Mouse (Mus musculus) small intestine, adult 2 months (tissue): ENCODE results near the gene Vwa5b1. TPM values are rescaled to one million over a fixed set of nuclear protein-coding genes. Genes with fewer than 3 reads are reported as not detected.

Experiments
- H3K27ac ChIP-seq: fragments of 200-500 bp; 2 replicates; pipeline ENCODE4 v1.5.1; 2012; ENCODE audit warnings: low read depth, low read length, control low read depth, inconsistent platforms; ENCODE audit not compliant: insufficient read depth
- H3K27me3 ChIP-seq: fragments of 200-500 bp; 2 replicates; pipeline ENCODE4 v1.6.1; 2012; ENCODE audit warnings: mild to moderate bottlenecking, moderate library complexity, low read length, inconsistent platforms; ENCODE audit not compliant: control insufficient read depth, insufficient read depth
- H3K36me3 ChIP-seq: fragments of 200-500 bp; 2 replicates; pipeline ENCODE4 v1.6.1; 2012; ENCODE audit warnings: mild to moderate bottlenecking, low read length, control low read depth, inconsistent platforms; ENCODE audit not compliant: control insufficient read depth, insufficient read depth
- H3K4me1 ChIP-seq: fragments of 200-500 bp; 2 replicates; pipeline ENCODE4 v1.6.1; 2012; ENCODE audit warnings: low read length, inconsistent platforms, mixed read lengths; ENCODE audit not compliant: control insufficient read depth, insufficient read depth, insufficient read length
- H3K4me3 ChIP-seq: fragments of 200-500 bp; 2 replicates; pipeline ENCODE4 v1.5.1; 2012; ENCODE audit warnings: low read depth, mild to moderate bottlenecking, control low read depth, inconsistent platforms, low read length, moderate library complexity
- CTCF ChIP-seq: fragments of 200-500 bp; IDR thresholded peaks from 2 replicates; pipeline ENCODE4 v1.5.1; 2012; ENCODE audit warnings: low read depth, mild to moderate bottlenecking, control low read depth, inconsistent platforms, low read length, moderate library complexity, mixed read lengths; ENCODE audit not compliant: insufficient replicate concordance, insufficient read length; ENCODE audit errors: extremely low read depth
- POLR2A ChIP-seq: fragments of 200-500 bp; IDR thresholded peaks from 2 replicates; pipeline ENCODE4 v1.6.1; 2012; ENCODE audit warnings: low read depth, mild to moderate bottlenecking, control low read depth, inconsistent platforms, low read length, moderate library complexity
- WGBS: fragments of 180-500 bp; shearing (Covaris S2); methylation state at CpG from one replicate; pipeline ENCODE4 v1.1.7; 2018; 5-methylcytosine and 5-hydroxymethylcytosine counted together
- polyA plus RNA-seq: library from polyadenylated mRNA; depleted of rRNA; stranded (reverse); fragments of >200 nt; gene quantifications from 2 replicates; pipeline ENCODE4 v1.2.3, GENCODE M21; 2012

Vwa5b1 gene
- polyA plus RNA-seq, 1 experiment, result 0.05 TPM

DNA sequence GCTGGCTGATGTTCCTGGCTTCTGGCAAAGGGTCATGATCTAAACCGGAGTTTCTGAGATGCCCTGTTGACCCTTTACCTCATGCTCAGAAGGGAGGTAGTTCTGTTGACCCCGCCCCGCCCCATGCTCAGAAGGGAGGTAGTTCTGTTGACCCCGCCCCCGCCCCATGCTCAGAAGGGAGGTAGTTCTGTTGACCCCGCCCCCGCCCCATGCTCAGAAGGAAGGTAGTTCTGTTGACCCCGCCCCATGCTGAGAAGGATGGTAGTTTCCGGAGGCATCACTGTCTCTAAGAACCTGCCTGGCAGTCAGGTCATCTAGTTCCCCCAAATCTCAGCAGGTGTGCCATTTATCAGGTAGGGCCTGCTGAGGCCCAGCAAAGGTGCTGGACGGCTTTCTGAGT, 88.1 kb downstream of the Vwa5b1 start:
- no peak for TF ChIP-seq CTCF
- 20% methylated on average over 10 of the region's 10 CpGs for WGBS
- H3K4me3 ChIP-seq, result no peak overlapping the region

DNA sequence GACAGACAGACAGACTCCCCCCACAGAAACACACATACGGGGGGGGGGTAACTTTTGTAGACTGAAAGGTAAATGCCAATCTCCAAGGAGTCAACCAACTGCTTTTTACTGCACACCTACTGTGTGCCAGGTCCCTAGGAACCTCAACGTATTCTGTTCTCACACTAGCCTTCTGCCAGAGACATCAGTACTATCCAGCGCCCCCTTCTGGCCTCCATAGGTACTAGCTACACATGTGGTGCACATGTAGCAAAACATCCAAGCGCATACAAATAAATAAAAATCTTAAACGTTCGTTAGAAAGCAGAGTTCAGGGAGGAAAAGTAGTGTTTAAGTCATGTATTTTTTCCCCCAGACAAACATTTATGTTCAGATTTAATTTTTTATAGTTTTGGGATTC, 88.6 kb downstream of the Vwa5b1 start:
- H3K4me1 ChIP-seq, result peaks cover 7% of the 10 kb centered on the region; the same call in 1 of the 2 replicates
- no peaks in the 10 kb centered on the region for H3K36me3 ChIP-seq
- no peak overlapping the region for H3K27ac ChIP-seq
- TF ChIP-seq CTCF (no peak), POLR2A (no peak)
- no peak overlapping the region for H3K4me3 ChIP-seq
- 54% methylated on average over 6 of the region's 6 CpGs for WGBS
- H3K27me3 ChIP-seq, result no peaks in the 10 kb centered on the region

More for the DNA sequence above, 88.1 kb downstream of the Vwa5b1 start:
- H3K27me3 ChIP-seq, result no peaks in the 10 kb centered on the region
- H3K27ac ChIP-seq, result no peak overlapping the region
- peaks cover 7% of the 10 kb centered on the region; the same call in 1 of the 2 replicates for H3K4me1 ChIP-seq
- H3K36me3 ChIP-seq, result no peaks in the 10 kb centered on the region

- H3K4me3 ChIP-seq, result no peak overlapping the region
- H3K27me3 ChIP-seq, result no peaks in the 10 kb centered on the region
- TF ChIP-seq POLR2A, result no peak
- TF ChIP-seq CTCF, result no peak
- WGBS, result 27% methylated on average over 11 of the region's 11 CpGs
- peaks cover 7% of the 10 kb centered on the region; the same call in 1 of the 2 replicates for H3K4me1 ChIP-seq
- H3K36me3 ChIP-seq, result no peaks in the 10 kb centered on the region
- H3K27ac ChIP-seq, result no peak overlapping the region
Measured at GRCm38 (mm10) chr4:138546241-138546640, 89.4 kb downstream of the Vwa5b1 start.

GRCm38 (mm10) chr4:138543177-138543576, 92.5 kb downstream of the Vwa5b1 start:
- Histone ChIP-seq H3K4me1 (peaks cover 9% of the 10 kb centered on the region; the same call in 1 of the 2 replicates), H3K4me3 (no peak overlapping the region), H3K27ac (no peak overlapping the region), H3K27me3 (no peaks in the 10 kb centered on the region), H3K36me3 (no peaks in the 10 kb centered on the region)
- no peak for TF ChIP-seq CTCF
- TF ChIP-seq POLR2A, result no peak
- WGBS, result 23% methylated on average over 12 of the region's 12 CpGs

- Histone ChIP-seq H3K27me3 (no peaks in the 10 kb centered on the region), H3K4me3 (no peak overlapping the region), H3K36me3 (no peaks in the 10 kb centered on the region), H3K4me1 (peaks cover 5% of the 10 kb centered on the region; the same call in 1 of the 2 replicates), H3K27ac (no peak overlapping the region)
- no peak for TF ChIP-seq POLR2A
- no peak for TF ChIP-seq CTCF
- 46% methylated on average over 4 of the region's 4 CpGs for WGBS
Measured at GRCm38 (mm10) chr4:138538084-138538449, 97.6 kb downstream of the Vwa5b1 start.

- 20% methylated on average over 10 of the region's 10 CpGs for WGBS
- H3K36me3 ChIP-seq, result no peaks in the 10 kb centered on the region
- no peak overlapping the region for H3K4me3 ChIP-seq
- H3K4me1 ChIP-seq, result peaks cover 5% of the 10 kb centered on the region; the same call in 1 of the 2 replicates
- H3K27me3 ChIP-seq, result no peaks in the 10 kb centered on the region
- H3K27ac ChIP-seq, result no peak overlapping the region
- no peak for TF ChIP-seq POLR2A
- no peak for TF ChIP-seq CTCF
Measured at GRCm38 (mm10) chr4:138537210-138538083, 98.2 kb downstream of the Vwa5b1 start.

- Histone ChIP-seq H3K27ac (no peak overlapping the region), H3K36me3 (no peaks in the 10 kb centered on the region), H3K4me3 (no peak overlapping the region), H3K4me1 (peaks cover 5% of the 10 kb centered on the region; the same call in 1 of the 2 replicates), H3K27me3 (no peaks in the 10 kb centered on the region)
- TF ChIP-seq CTCF (no peak), POLR2A (no peak)
- WGBS, result 86% methylated on average over 12 of the region's 12 CpGs
Measured at GRCm38 (mm10) chr4:138535610-138536009, 100.1 kb downstream of the Vwa5b1 start.
